Mouse (Mus musculus): ENCODE results near the gene Vmn1r56. TPM values are rescaled to one million over a fixed set of nuclear protein-coding genes. Genes with fewer than 3 reads are reported as not detected.

Gene Vmn1r56
- not detected for polyA plus RNA-seq (2014; fragmentation: Illumina TruSeq; extraction: RNeasy Lipid Tissue Mini Kit (QIAGEN cat#74804); ENCODE audit: low read depth, low replicate concordance)

DNA sequence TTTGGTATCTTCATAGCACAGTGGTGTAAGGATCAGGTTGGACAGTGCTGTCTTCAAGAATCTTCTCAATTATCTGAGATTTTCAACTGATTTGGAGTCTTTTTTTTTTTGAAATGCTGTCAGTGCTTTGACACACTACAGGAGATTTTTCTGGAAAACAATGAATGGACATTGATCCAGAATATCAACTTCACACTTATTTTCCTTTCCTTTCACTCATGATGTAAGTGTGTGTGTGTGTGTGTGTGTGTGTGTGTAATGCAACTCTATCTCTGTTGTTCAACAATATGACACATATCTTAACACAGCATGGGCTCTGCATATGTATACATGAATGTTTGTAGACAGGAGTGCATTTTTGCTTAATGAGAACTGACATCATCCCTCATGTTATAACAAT, at the start of gene Vmn1r56:
Gene Vmn1r56 (minus strand): TSS at position 101 of the 400 bp plus-strand sequence.

DNA sequence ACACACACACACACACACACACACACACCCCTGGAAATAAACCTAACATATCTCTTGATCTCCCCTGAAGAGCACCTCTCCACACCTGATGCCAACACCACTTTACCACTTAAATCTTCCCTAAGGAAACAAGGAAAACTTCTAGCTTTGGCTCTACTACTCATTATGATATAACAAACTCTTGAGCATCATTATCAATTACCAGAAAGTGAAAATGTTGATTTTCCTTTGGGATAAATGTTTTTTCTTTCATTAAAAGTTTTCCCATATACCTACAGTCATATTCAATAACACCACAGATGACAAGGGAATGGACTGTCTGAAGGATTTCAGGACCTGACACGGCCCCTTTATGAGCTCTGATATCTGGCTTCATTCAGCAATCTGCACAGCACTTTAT, 21.6 kb upstream of the Vmn1r56 start, which contains the start of gene Vmn1r57:
Gene Vmn1r57 (plus strand): TSS at position 301 of the 400 bp plus-strand sequence.

DNA sequence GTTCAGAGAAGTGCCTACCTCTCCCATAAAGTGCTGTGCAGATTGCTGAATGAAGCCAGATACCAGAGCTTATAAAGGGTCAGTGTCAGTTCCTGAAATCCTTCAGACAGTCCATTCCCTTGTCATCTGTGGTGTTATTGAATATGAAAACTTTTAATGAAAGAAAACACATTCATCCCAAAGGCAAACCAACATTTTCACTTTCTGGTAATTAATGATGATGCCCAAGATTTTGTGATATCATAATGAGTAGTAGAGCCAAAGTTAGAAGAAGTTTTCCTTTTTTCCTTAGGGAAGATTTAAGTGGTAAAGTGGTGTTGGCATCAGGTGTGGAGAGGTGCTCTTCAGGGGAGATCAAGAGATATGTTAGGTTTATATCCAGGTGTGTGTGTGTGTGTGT, 47.0 kb downstream of the Vmn1r56 start, which contains the start of gene Vmn1r55:
Gene Vmn1r55 (minus strand): TSS at position 101 of the 400 bp plus-strand sequence.

Other genes with a start within 250 kb of the Vmn1r56 start
- gene Sbk2, start 232.3 kb downstream of the Vmn1r56 start, polyA plus RNA-seq (2014; fragmentation: Illumina TruSeq; extraction: RNeasy Lipid Tissue Mini Kit (QIAGEN cat#74804); ENCODE audit: low read depth, low replicate concordance) = 56.6 TPM
- gene Sbk3, start 225.6 kb downstream of the Vmn1r56 start, polyA plus RNA-seq (2014; fragmentation: Illumina TruSeq; extraction: RNeasy Lipid Tissue Mini Kit (QIAGEN cat#74804); ENCODE audit: low read depth, low replicate concordance) = 60.8 TPM
- gene Zfp579, start 200.6 kb downstream of the Vmn1r56 start, polyA plus RNA-seq (2014; fragmentation: Illumina TruSeq; extraction: RNeasy Lipid Tissue Mini Kit (QIAGEN cat#74804); ENCODE audit: low read depth, low replicate concordance) = 25.1 TPM
- gene Zfp524, start 182.3 kb downstream of the Vmn1r56 start, polyA plus RNA-seq (2014; fragmentation: Illumina TruSeq; extraction: RNeasy Lipid Tissue Mini Kit (QIAGEN cat#74804); ENCODE audit: low read depth, low replicate concordance) = 14.0 TPM
- 17.3 TPM for gene Fiz1, start 182.1 kb downstream of the Vmn1r56 start, polyA plus RNA-seq (2014; fragmentation: Illumina TruSeq; extraction: RNeasy Lipid Tissue Mini Kit (QIAGEN cat#74804); ENCODE audit: low read depth, low replicate concordance)
- gene Gm44973, start 181.3 kb downstream of the Vmn1r56 start, polyA plus RNA-seq (2014; fragmentation: Illumina TruSeq; extraction: RNeasy Lipid Tissue Mini Kit (QIAGEN cat#74804); ENCODE audit: low read depth, low replicate concordance) = not detected
- 11.4 TPM for gene Zfp865, start 176.4 kb downstream of the Vmn1r56 start, polyA plus RNA-seq (2014; fragmentation: Illumina TruSeq; extraction: RNeasy Lipid Tissue Mini Kit (QIAGEN cat#74804); ENCODE audit: low read depth, low replicate concordance)
- not detected for gene Ccdc106, start 176.2 kb downstream of the Vmn1r56 start, polyA plus RNA-seq (2014; fragmentation: Illumina TruSeq; extraction: RNeasy Lipid Tissue Mini Kit (QIAGEN cat#74804); ENCODE audit: low read depth, low replicate concordance)
- gene 4632433K11Rik, start 162.6 kb downstream of the Vmn1r56 start, polyA plus RNA-seq (2014; fragmentation: Illumina TruSeq; extraction: RNeasy Lipid Tissue Mini Kit (QIAGEN cat#74804); ENCODE audit: low read depth, low replicate concordance) = not detected
- gene Zfp784, start 158.3 kb downstream of the Vmn1r56 start, polyA plus RNA-seq (2014; fragmentation: Illumina TruSeq; extraction: RNeasy Lipid Tissue Mini Kit (QIAGEN cat#74804); ENCODE audit: low read depth, low replicate concordance) = 8.3 TPM
- gene Zfp580, start 145.2 kb downstream of the Vmn1r56 start, polyA plus RNA-seq (2014; fragmentation: Illumina TruSeq; extraction: RNeasy Lipid Tissue Mini Kit (QIAGEN cat#74804); ENCODE audit: low read depth, low replicate concordance) = 3.2 TPM
- gene U2af2, start 134.6 kb downstream of the Vmn1r56 start, polyA plus RNA-seq (2014; fragmentation: Illumina TruSeq; extraction: RNeasy Lipid Tissue Mini Kit (QIAGEN cat#74804); ENCODE audit: low read depth, low replicate concordance) = 85.2 TPM
- 140 TPM for gene Epn1, start 116.5 kb downstream of the Vmn1r56 start, polyA plus RNA-seq (2014; fragmentation: Illumina TruSeq; extraction: RNeasy Lipid Tissue Mini Kit (QIAGEN cat#74804); ENCODE audit: low read depth, low replicate concordance)
- gene Rfpl4, start 79.8 kb downstream of the Vmn1r56 start, polyA plus RNA-seq (2014; fragmentation: Illumina TruSeq; extraction: RNeasy Lipid Tissue Mini Kit (QIAGEN cat#74804); ENCODE audit: low read depth, low replicate concordance) = not detected
- gene Rasl2-9, start 70.8 kb downstream of the Vmn1r56 start, polyA plus RNA-seq (2014; fragmentation: Illumina TruSeq; extraction: RNeasy Lipid Tissue Mini Kit (QIAGEN cat#74804); ENCODE audit: low read depth, low replicate concordance) = 7.9 TPM
- not detected for gene Vmn1r55, start 47.1 kb downstream of the Vmn1r56 start, polyA plus RNA-seq (2014; fragmentation: Illumina TruSeq; extraction: RNeasy Lipid Tissue Mini Kit (QIAGEN cat#74804); ENCODE audit: low read depth, low replicate concordance)
- gene Vmn1r57, start 21.7 kb upstream of the Vmn1r56 start, polyA plus RNA-seq (2014; fragmentation: Illumina TruSeq; extraction: RNeasy Lipid Tissue Mini Kit (QIAGEN cat#74804); ENCODE audit: low read depth, low replicate concordance) = not detected
- gene Gm5065, start 153.8 kb upstream of the Vmn1r56 start, polyA plus RNA-seq (2014; fragmentation: Illumina TruSeq; extraction: RNeasy Lipid Tissue Mini Kit (QIAGEN cat#74804); ENCODE audit: low read depth, low replicate concordance) = not detected
- not detected for gene Nlrp2, start 154.3 kb upstream of the Vmn1r56 start, polyA plus RNA-seq (2014; fragmentation: Illumina TruSeq; extraction: RNeasy Lipid Tissue Mini Kit (QIAGEN cat#74804); ENCODE audit: low read depth, low replicate concordance)
- gene Vmn1r58, start 216.6 kb upstream of the Vmn1r56 start, polyA plus RNA-seq (2014; fragmentation: Illumina TruSeq; extraction: RNeasy Lipid Tissue Mini Kit (QIAGEN cat#74804); ENCODE audit: low read depth, low replicate concordance) = not detected